ENCODE assay signal across 10 mouse cellular contexts in genomic region chr13:28502171-28502570, GRCm38 (mm10).
DNase-seq lines count a peak whose midpoint lies in the region; ATAC-seq lines count a peak whose summit lies in the region.
"Had no signal": no experiment of that assay in that cellular context is flagged by ENCODE, and none has a peak within 500 bp of the region (broad histone marks: within the 10 kb centered on the region; RNA-seq: fewer than 3 reads in every experiment).

No protein-coding gene starts in this region.

- no peak overlapping the region for H3K9ac ChIP-seq in liver, embryonic 12.5 days
- H3K9ac ChIP-seq: embryonic facial prominence, embryonic 13.5 days; neural tube, embryonic 13.5 days had no signal

- no peak overlapping the region for H3K27ac ChIP-seq in liver, embryonic 12.5 days
- H3K27ac ChIP-seq: embryonic facial prominence, embryonic 13.5 days; neural tube, embryonic 13.5 days had no signal

- no peaks in the 10 kb centered on the region for H3K27me3 ChIP-seq in liver, embryonic 12.5 days (replicated peaks)
- H3K27me3 ChIP-seq: embryonic facial prominence, embryonic 13.5 days; neural tube, embryonic 13.5 days had no signal

- H3K4me1 ChIP-seq in liver, embryonic 12.5 days = peaks cover 5% of the 10 kb centered on the region; the same call in 1 of the 2 replicates

- H3K36me3 ChIP-seq in liver, embryonic 12.5 days = no peaks in the 10 kb centered on the region
- H3K36me3 ChIP-seq: neural tube, embryonic 13.5 days had no signal

- peak; percentile 97 for ATAC-seq in common myeloid progenitor, adult 5-6 weeks (replicated peaks; ENCODE audit: low read depth, poor library complexity, severe bottlenecking)
- peak; percentile 64 for ATAC-seq in liver, embryonic 12.5 days

- no peak overlapping the region for H3K4me3 ChIP-seq in liver, embryonic 12.5 days
- H3K4me3 ChIP-seq: embryonic facial prominence, embryonic 13.5 days; neural tube, embryonic 13.5 days had no signal

- DNase-seq in ES-CJ7 (ENCODE audit: low read depth, low spot score) = peak; percentile 8
- peak; percentile 48 for DNase-seq in heart, postnatal 25 days (ENCODE audit: low spot score)
- peak; percentile 7 to 52 for DNase-seq in spleen, postnatal 10 days (ENCODE audit: low spot score in 2 of 2)
- no peak for DNase-seq in right cerebral cortex, postnatal 25 days
- no peak for DNase-seq in layer of hippocampus, postnatal 36 days
- DNase-seq in layer of hippocampus, adult 9-10 months (ENCODE audit: low spot score) = no peak

- WGBS in liver, embryonic 12.5 days (ENCODE audit: insufficient replicate concordance) = 35% methylated on average over 2 of the region's 2 CpGs

- H3K9me3 ChIP-seq in liver, embryonic 12.5 days (replicated peaks) = no peaks in the 10 kb centered on the region
- H3K9me3 ChIP-seq: embryonic facial prominence, embryonic 13.5 days; neural tube, embryonic 13.5 days had no signal

- no peak overlapping the region for H3K4me2 ChIP-seq in liver, embryonic 12.5 days
- H3K4me2 ChIP-seq: embryonic facial prominence, embryonic 13.5 days; neural tube, embryonic 13.5 days had no signal

- intact Hi-C loops in heart, postnatal 25 days (cut with DNase I) = loop anchor here (5.0 kb wide), 1 partner anchor 85 kb away; no protein-coding TSS in a partner anchor

Comparison
In these comparisons a context has a peak if more than half of its experiments do, and no peak if none do; other contexts are left out.
1. DNase-seq: peak in ES-CJ7 (single experiment), heart, postnatal 25 days (single experiment) and spleen, postnatal 10 days (2 of 2); none in right cerebral cortex, postnatal 25 days (single experiment), layer of hippocampus, postnatal 36 days (0 of 2) and layer of hippocampus, adult 9-10 months (single experiment).